Mouse (Mus musculus) lung, postnatal 10 days (tissue): ENCODE measurements at regions not wholly inside any gene's neighbourhood (a gene's known extent, or its start where the extent isn't known, plus 50 kb on each side); places are given as distances from the start of the nearest gene placed in this dataset.

Source experiments
- DNase-seq: peaks from one replicate; pipeline ENCODE4 v3.0.0; 2021

- DNase-seq: no peak
These were observed 346.3 kb downstream of the Rps24 start for GRCm38 (mm10) chr14:24833211-24833610.

- DNase-seq: no peak
These were observed 351.3 kb downstream of the Rps24 start for GRCm38 (mm10) chr14:24838219-24838618.

GRCm38 (mm10) chr14:24839056-24839455 lies 352.1 kb downstream of the Rps24 start:
- no peak for DNase-seq

GRCm38 (mm10) chr14:24841715-24842496 lies 355.0 kb downstream of the Rps24 start:
- no peak for DNase-seq

- DNase-seq: no peak
These were observed 356.7 kb downstream of the Rps24 start for GRCm38 (mm10) chr14:24843626-24844025.

- DNase-seq: peak; percentile 34
These were observed 363.6 kb downstream of the Rps24 start for GRCm38 (mm10) chr14:24850491-24850890.

GRCm38 (mm10) chr14:24854459-24854858 lies 367.5 kb downstream of the Rps24 start:
- DNase-seq: no peak

- no peak for DNase-seq
These were observed 375.2 kb downstream of the Rps24 start for GRCm38 (mm10) chr14:24862171-24862570.

- DNase-seq: no peak
These were observed 375.7 kb downstream of the Rps24 start for GRCm38 (mm10) chr14:24862661-24863060.

- DNase-seq: no peak
These were observed 376.2 kb downstream of the Rps24 start for GRCm38 (mm10) chr14:24863116-24863515.

- DNase-seq: peak; percentile 43
These were observed 378.8 kb downstream of the Rps24 start for GRCm38 (mm10) chr14:24865579-24866230.

- DNase-seq: no peak
These were observed 380.9 kb downstream of the Rps24 start for GRCm38 (mm10) chr14:24867816-24868215.

- DNase-seq: no peak
These were observed 381.8 kb downstream of the Rps24 start for GRCm38 (mm10) chr14:24868756-24869155.

- no peak for DNase-seq
These were observed 383.3 kb downstream of the Rps24 start for GRCm38 (mm10) chr14:24870246-24870645.

- no peak for DNase-seq
These were observed 384.6 kb downstream of the Rps24 start for GRCm38 (mm10) chr14:24871392-24871998.

- DNase-seq: no peak
These were observed 386.0 kb downstream of the Rps24 start for GRCm38 (mm10) chr14:24872931-24873330.

- no peak for DNase-seq
These were observed 386.5 kb downstream of the Rps24 start for GRCm38 (mm10) chr14:24873406-24873805.

GRCm38 (mm10) chr14:24874426-24875155 lies 387.7 kb downstream of the Rps24 start:
- no peak for DNase-seq

GRCm38 (mm10) chr14:24875156-24875545 lies 388.2 kb downstream of the Rps24 start:
- DNase-seq: no peak

GRCm38 (mm10) chr14:24875934-24876333 lies 389.0 kb downstream of the Rps24 start:
- DNase-seq: no peak

GRCm38 (mm10) chr14:24876508-24876907 lies 389.6 kb downstream of the Rps24 start:
- DNase-seq: no peak

- peak; percentile 45 for DNase-seq
These were observed 390.9 kb downstream of the Rps24 start for GRCm38 (mm10) chr14:24877853-24878252.

- DNase-seq: no peak
These were observed 399.2 kb downstream of the Rps24 start for GRCm38 (mm10) chr14:24886164-24886563.
